Mouse (Mus musculus): ENCODE data around the gene Lgals3.

Lgals3 gene

GRCm38 (mm10) chr14:47366881-47367321 is 650 bp upstream of the Lgals3 start:
- intact Hi-C loops (cut with DNase I): no loop called here

- intact Hi-C loops (cut with DNase I): no loop called here
Measured at GRCm38 (mm10) chr14:47369741-47370140, 2.2 kb downstream of the Lgals3 start.

- intact Hi-C loops (cut with DNase I): no loop called here
Measured at GRCm38 (mm10) chr14:47370790-47371189, 3.2 kb downstream of the Lgals3 start.

- intact Hi-C loops (cut with DNase I): no loop called here
Measured at GRCm38 (mm10) chr14:47371689-47372088, 4.1 kb downstream of the Lgals3 start.

- intact Hi-C loops (cut with DNase I): no loop called here
Measured at GRCm38 (mm10) chr14:47373728-47374678, 6.5 kb downstream of the Lgals3 start.

GRCm38 (mm10) chr14:47376526-47376925 is 9.0 kb downstream of the Lgals3 start:
- intact Hi-C loops (cut with DNase I): no loop called here

GRCm38 (mm10) chr14:47378336-47378735 is 10.8 kb downstream of the Lgals3 start:
- intact Hi-C loops (cut with DNase I): no loop called here

- intact Hi-C loops (cut with DNase I): no loop called here
Measured at GRCm38 (mm10) chr14:47383911-47384310, 16.4 kb downstream of the Lgals3 start.

GRCm38 (mm10) chr14:47384653-47385052 is 17.1 kb downstream of the Lgals3 start:
- intact Hi-C loops (cut with DNase I): no loop called here

- intact Hi-C loops (cut with DNase I): no loop called here
Measured at GRCm38 (mm10) chr14:47386125-47386524, 18.6 kb downstream of the Lgals3 start.

- intact Hi-C loops (cut with DNase I): no loop called here
Measured at GRCm38 (mm10) chr14:47393354-47394094, 26.0 kb downstream of the Lgals3 start.

GRCm38 (mm10) chr14:47395007-47395406 is 27.5 kb downstream of the Lgals3 start:
- intact Hi-C loops (cut with DNase I): no loop called here

GRCm38 (mm10) chr14:47395462-47396026 is 28.0 kb downstream of the Lgals3 start:
- intact Hi-C loops (cut with DNase I): loop anchor here (1.0 kb wide), 1 partner anchor 61 kb away; no protein-coding TSS in a partner anchor

- intact Hi-C loops (cut with DNase I): loop anchor here (1.0 kb wide), 1 partner anchor 62 kb away; no protein-coding TSS in a partner anchor
Measured at GRCm38 (mm10) chr14:47396165-47396652, 28.7 kb downstream of the Lgals3 start.

- intact Hi-C loops (cut with DNase I): no loop called here
Measured at GRCm38 (mm10) chr14:47402735-47403134, 35.2 kb downstream of the Lgals3 start.

GRCm38 (mm10) chr14:47406000-47406399 is 38.4 kb downstream of the Lgals3 start:
- intact Hi-C loops (cut with DNase I): no loop called here

- intact Hi-C loops (cut with DNase I): no loop called here
Measured at GRCm38 (mm10) chr14:47417346-47417745, 49.8 kb downstream of the Lgals3 start.

- intact Hi-C loops (cut with DNase I): no loop called here
Measured at GRCm38 (mm10) chr14:47417775-47418665, 50.5 kb downstream of the Lgals3 start, which contains the start of gene Dlgap5. Gene Dlgap5, minus strand, starts transcription at chr14:47418407.

GRCm38 (mm10) chr14:47418666-47418991 is 51.1 kb downstream of the Lgals3 start:
- intact Hi-C loops (cut with DNase I): no loop called here

GRCm38 (mm10) chr14:47419034-47419625 is 51.6 kb downstream of the Lgals3 start:
- intact Hi-C loops (cut with DNase I): no loop called here
